Mouse (Mus musculus) bone marrow macrophage, adult 2 months (primary cell): ENCODE results near the gene Mybbp1a.

Source experiments
- CTCF ChIP-seq: IDR thresholded peaks from 2 replicates; pipeline ENCODE4 v1.5.1; 2012; ENCODE audit warnings: low read depth, mild to moderate bottlenecking, low read length, moderate library complexity
- POLR2A ChIP-seq: IDR thresholded peaks from 2 replicates; pipeline ENCODE4 v1.6.1; 2012; ENCODE audit warnings: mild to moderate bottlenecking, low read depth, low read length, borderline replicate concordance

- TF ChIP-seq POLR2A (no peak), CTCF (no peak)
Measured at GRCm38 (mm10) chr11:72423686-72424085, 17.5 kb upstream of the Mybbp1a start.
